Mouse (Mus musculus): ENCODE data around the gene Sdk1. TPM values are rescaled to one million over a fixed set of nuclear protein-coding genes. Genes with fewer than 3 reads are reported as not detected.

Gene Sdk1
- polyA plus RNA-seq, 1 experiment, result not detected

DNA sequence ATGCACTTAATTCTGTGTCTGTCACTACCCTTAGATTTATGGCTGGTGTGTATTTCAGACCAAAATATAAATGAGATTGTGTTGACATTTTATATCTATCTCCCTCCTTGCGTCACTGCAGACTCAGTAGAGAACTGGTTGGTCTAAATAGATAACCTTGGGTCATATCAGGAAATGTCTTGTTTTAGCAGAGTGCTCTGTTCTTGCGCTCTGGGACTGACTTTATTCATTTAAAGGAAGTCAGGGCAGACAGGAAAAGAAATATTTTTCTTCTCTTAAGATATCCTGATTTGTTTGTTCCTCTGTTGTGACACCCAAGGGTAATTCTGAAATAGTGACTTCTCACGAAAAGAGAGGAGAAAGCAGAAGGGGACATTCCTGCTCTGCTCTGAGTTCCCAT lies 669.2 kb downstream of the Sdk1 start:
- no peak for TF ChIP-seq POLR2A (IDR thresholded peaks at IDR 0.05; ENCODE audit: insufficient read depth, low read depth, low read length)
- no peak for TF ChIP-seq CTCF (IDR thresholded peaks at IDR 0.05; ENCODE audit: insufficient read depth, low read depth, low read length)
- Histone ChIP-seq H3K4me1 (ENCODE audit: control insufficient read depth, insufficient read depth, low read length) (no peaks in the 10 kb centered on the region), H3K4me3 (ENCODE audit: insufficient read depth, low read depth, low read length) (no peak overlapping the region), H3K27ac (ENCODE audit: insufficient read depth, low read depth, low read length) (no peak overlapping the region)
- WGBS, result 94% methylated on average over 3 of the region's 3 CpGs

- TF ChIP-seq CTCF (IDR thresholded peaks at IDR 0.05; ENCODE audit: insufficient read depth, low read depth, low read length) (no peak), POLR2A (IDR thresholded peaks at IDR 0.05; ENCODE audit: insufficient read depth, low read depth, low read length) (no peak)
- Histone ChIP-seq H3K27ac (ENCODE audit: insufficient read depth, low read depth, low read length) (no peak overlapping the region), H3K4me1 (ENCODE audit: control insufficient read depth, insufficient read depth, low read length) (no peaks in the 10 kb centered on the region), H3K4me3 (ENCODE audit: insufficient read depth, low read depth, low read length) (no peak overlapping the region)
- WGBS, result 75% methylated on average over 8 of the region's 8 CpGs
Observed at GRCm38 (mm10) chr5:141910886-141911285, 669.6 kb downstream of the Sdk1 start.

DNA sequence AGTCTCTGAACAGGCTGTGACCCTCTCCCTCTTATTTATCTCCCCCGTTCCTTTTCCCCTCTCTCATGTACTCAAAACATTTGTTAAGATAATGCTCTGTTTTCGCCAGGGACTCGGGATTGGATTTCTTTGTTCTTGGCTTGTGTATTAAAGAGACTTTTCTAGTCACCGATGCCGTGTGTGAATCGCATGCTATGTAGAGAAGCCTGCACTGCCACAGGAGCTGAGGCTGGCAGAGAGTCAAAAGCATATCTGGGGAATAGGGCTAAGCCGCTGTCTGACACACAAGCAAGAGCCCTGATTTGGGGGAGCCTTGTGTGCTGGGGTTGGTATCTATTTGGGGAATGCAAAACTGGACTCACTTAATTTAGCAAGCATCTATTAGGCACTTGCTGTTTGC lies 671.6 kb downstream of the Sdk1 start:
- TF ChIP-seq POLR2A (IDR thresholded peaks at IDR 0.05; ENCODE audit: insufficient read depth, low read depth, low read length) (no peak), CTCF (IDR thresholded peaks at IDR 0.05; ENCODE audit: insufficient read depth, low read depth, low read length) (no peak)
- Histone ChIP-seq H3K4me3 (ENCODE audit: insufficient read depth, low read depth, low read length) (no peak overlapping the region), H3K4me1 (ENCODE audit: control insufficient read depth, insufficient read depth, low read length) (no peaks in the 10 kb centered on the region), H3K27ac (ENCODE audit: insufficient read depth, low read depth, low read length) (no peak overlapping the region)
- 49% methylated on average over 7 of the region's 7 CpGs for WGBS

- no peaks in the 10 kb centered on the region for H3K4me1 ChIP-seq (ENCODE audit: control insufficient read depth, insufficient read depth, low read length)
- TF ChIP-seq POLR2A (IDR thresholded peaks at IDR 0.05; ENCODE audit: insufficient read depth, low read depth, low read length) (no peak), CTCF (IDR thresholded peaks at IDR 0.05; ENCODE audit: insufficient read depth, low read depth, low read length) (no peak)
- 38% methylated on average over 2 of the region's 2 CpGs for WGBS
- no peak overlapping the region for H3K4me3 ChIP-seq (ENCODE audit: insufficient read depth, low read depth, low read length)
- H3K27ac ChIP-seq (ENCODE audit: insufficient read depth, low read depth, low read length), result no peak overlapping the region
Observed at GRCm38 (mm10) chr5:141916954-141917353, 675.7 kb downstream of the Sdk1 start.

DNA sequence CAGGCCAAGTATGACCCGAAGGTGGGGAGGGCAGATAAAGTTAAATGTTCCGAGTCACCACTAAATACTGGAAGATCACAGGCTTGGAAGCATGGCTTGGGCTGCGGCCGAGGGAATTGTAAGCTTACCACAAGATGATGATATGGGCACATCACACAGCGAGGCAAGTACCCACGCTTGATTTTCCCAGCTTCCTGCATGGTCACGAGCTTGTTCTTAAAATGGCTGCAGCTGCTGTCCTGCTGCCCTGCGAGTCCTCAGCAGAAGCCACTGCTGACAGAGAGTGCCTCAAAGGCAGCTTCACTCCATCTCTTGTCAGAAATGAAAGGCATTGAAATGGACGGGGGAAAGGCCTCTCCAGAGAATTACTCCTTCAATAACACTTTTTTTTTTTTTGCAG lies 697.7 kb downstream of the Sdk1 start:
- Histone ChIP-seq H3K27ac (ENCODE audit: insufficient read depth, low read depth, low read length) (no peak overlapping the region), H3K4me1 (ENCODE audit: control insufficient read depth, insufficient read depth, low read length) (no peaks in the 10 kb centered on the region), H3K4me3 (ENCODE audit: insufficient read depth, low read depth, low read length) (no peak overlapping the region)
- TF ChIP-seq CTCF (IDR thresholded peaks at IDR 0.05; ENCODE audit: insufficient read depth, low read depth, low read length) (no peak), POLR2A (IDR thresholded peaks at IDR 0.05; ENCODE audit: insufficient read depth, low read depth, low read length) (no peak)
- 88% methylated on average over 9 of the region's 9 CpGs for WGBS

DNA sequence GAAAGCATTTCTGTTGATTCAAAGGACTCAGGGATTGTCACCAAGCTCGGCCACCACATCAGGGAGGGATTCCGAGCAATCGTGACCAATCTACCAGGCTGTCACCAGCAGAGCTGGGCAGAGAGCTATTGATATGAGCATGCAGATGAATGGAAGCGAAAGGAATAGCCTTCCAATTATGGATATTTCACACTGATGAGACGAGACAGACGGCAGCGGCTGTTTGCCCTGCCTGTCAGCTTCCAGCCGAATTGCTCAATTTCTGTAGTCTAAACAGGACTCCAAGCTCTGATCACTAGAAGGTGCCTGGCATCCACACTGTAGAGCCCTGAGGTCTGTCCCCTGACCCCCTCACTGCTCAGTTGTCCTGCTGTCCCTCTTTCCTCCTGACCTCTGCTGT lies 699.3 kb downstream of the Sdk1 start:
- H3K4me1 ChIP-seq (ENCODE audit: control insufficient read depth, insufficient read depth, low read length), result no peaks in the 10 kb centered on the region
- WGBS, result 90% methylated on average over 8 of the region's 8 CpGs
- H3K4me3 ChIP-seq (ENCODE audit: insufficient read depth, low read depth, low read length), result no peak overlapping the region
- TF ChIP-seq CTCF (IDR thresholded peaks at IDR 0.05; ENCODE audit: insufficient read depth, low read depth, low read length) (no peak), POLR2A (IDR thresholded peaks at IDR 0.05; ENCODE audit: insufficient read depth, low read depth, low read length) (no peak)
- H3K27ac ChIP-seq (ENCODE audit: insufficient read depth, low read depth, low read length), result no peak overlapping the region

- H3K27ac ChIP-seq (ENCODE audit: insufficient read depth, low read depth, low read length), result no peak overlapping the region
- TF ChIP-seq CTCF (IDR thresholded peaks at IDR 0.05; ENCODE audit: insufficient read depth, low read depth, low read length), result no peak
- TF ChIP-seq POLR2A (IDR thresholded peaks at IDR 0.05; ENCODE audit: insufficient read depth, low read depth, low read length), result no peak
- WGBS, result 85% methylated on average over 11 of the region's 11 CpGs
- no peak overlapping the region for H3K4me3 ChIP-seq (ENCODE audit: insufficient read depth, low read depth, low read length)
- H3K4me1 ChIP-seq (ENCODE audit: control insufficient read depth, insufficient read depth, low read length), result no peaks in the 10 kb centered on the region
Observed at GRCm38 (mm10) chr5:141950791-141951190, 709.5 kb downstream of the Sdk1 start.

DNA sequence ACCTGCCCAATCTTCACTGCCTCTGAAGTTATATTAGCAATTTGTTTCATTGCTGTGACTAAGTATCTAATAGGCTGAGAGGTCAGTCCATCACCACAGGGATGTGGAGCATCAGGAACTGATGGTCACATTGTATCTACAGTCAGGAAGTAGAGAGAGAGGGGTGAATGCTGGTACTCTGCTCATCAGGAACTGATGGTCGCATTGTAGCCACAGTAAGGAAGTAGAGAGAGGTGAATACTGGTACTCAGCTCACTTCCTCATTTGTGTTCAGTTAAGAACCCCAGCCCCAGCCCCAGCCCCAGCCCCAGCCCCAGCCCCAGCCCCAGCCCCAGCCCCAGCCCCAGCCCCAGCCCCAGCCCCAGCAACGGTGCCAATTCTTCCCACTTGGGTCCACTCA lies 711.0 kb downstream of the Sdk1 start:
- Histone ChIP-seq H3K27ac (ENCODE audit: insufficient read depth, low read depth, low read length) (no peak overlapping the region), H3K4me3 (ENCODE audit: insufficient read depth, low read depth, low read length) (no peak overlapping the region), H3K4me1 (ENCODE audit: control insufficient read depth, insufficient read depth, low read length) (no peaks in the 10 kb centered on the region)
- 97% methylated on average over 2 of the region's 2 CpGs for WGBS
- no peak for TF ChIP-seq POLR2A (IDR thresholded peaks at IDR 0.05; ENCODE audit: insufficient read depth, low read depth, low read length)
- no peak for TF ChIP-seq CTCF (IDR thresholded peaks at IDR 0.05; ENCODE audit: insufficient read depth, low read depth, low read length)

DNA sequence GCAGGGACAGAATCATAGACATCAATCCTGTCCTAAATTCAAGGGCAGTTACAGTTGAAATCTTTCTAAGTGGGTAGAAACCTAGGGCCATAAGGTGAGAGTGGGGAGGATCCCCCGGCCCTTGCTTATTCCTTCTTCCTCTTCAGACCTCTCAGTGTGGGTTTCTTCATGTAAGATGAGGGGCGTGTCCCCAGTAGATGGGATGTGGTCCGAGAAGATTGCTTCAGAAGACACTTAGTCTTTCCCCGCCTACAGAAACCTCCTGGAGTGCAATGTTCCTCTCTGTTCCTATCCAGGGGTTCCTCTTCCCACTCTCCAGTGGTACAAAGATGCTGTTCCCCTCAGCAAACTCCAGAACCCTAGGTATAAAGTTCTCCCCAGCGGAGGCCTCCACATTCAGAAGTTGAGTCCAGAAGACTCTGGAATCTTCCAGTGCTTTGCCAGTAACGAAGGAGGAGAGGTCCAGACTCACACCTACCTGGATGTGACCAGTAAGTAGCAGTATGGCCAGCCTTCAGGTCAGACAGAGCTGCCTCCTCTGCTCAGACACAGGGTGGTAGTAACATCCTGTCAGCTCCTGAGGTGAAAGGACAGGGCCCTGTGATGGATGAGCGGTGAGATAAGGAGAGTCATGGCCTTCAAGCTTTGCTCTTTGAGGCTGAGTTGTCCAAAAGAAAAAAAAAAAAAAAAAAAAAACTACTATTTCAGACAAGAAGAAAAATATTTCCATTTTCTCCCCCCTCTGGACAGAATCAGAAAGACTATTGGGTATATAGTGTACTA lies 711.6 kb downstream of the Sdk1 start:
- TF ChIP-seq POLR2A (IDR thresholded peaks at IDR 0.05; ENCODE audit: insufficient read depth, low read depth, low read length) (no peak), CTCF (IDR thresholded peaks at IDR 0.05; ENCODE audit: insufficient read depth, low read depth, low read length) (no peak)

More for the DNA sequence above, 711.6 kb downstream of the Sdk1 start:
- WGBS, result 94% methylated on average over 7 of the region's 7 CpGs
- no peak overlapping the region for H3K27ac ChIP-seq (ENCODE audit: insufficient read depth, low read depth, low read length)
- no peaks in the 10 kb centered on the region for H3K4me1 ChIP-seq (ENCODE audit: control insufficient read depth, insufficient read depth, low read length)
- no peak overlapping the region for H3K4me3 ChIP-seq (ENCODE audit: insufficient read depth, low read depth, low read length)

Measured in olfactory bulb, adult 2 months (tissue).